In genomic region chr4:75700780-75701378, GRCm38 (mm10) we compare ENCODE assay signal across 24 mouse cellular contexts.
DNase-seq lines count a peak whose midpoint lies in the region; ATAC-seq and TF ChIP-seq lines count a peak whose summit lies in the region.
"Had no signal": no experiment of that assay in that cellular context is flagged by ENCODE, and none has a peak within 500 bp of the region (broad histone marks: within the 10 kb centered on the region; RNA-seq: fewer than 3 reads in every experiment).

No protein-coding gene starts in this region.

- peak; percentile 51 for ATAC-seq in forebrain, embryonic 12.5 days (ENCODE audit: low FRiP score)
- no peak; the same call in 1 of the 2 replicates for ATAC-seq in forebrain, embryonic 11.5 days (replicated peaks; ENCODE audit: low FRiP score)
- ATAC-seq in lung, postnatal 0 days = no peak
- 0 out of 2 replicates have a peak, but pooled peaks have one; percentile 27 for ATAC-seq in midbrain, embryonic 13.5 days
- ATAC-seq in midbrain, embryonic 14.5 days (ENCODE audit: low FRiP score, low TSS enrichment) = no peak
- ATAC-seq in forebrain, embryonic 15.5 days (replicated peaks) = peak; percentile 66; the same call in 1 of the 2 replicates
- ATAC-seq: CD4-positive, CD25-positive, alpha-beta regulatory T cell, adult 4 months had no signal

- no peak overlapping the region for H3K4me3 ChIP-seq in forebrain, embryonic 12.5 days (replicated peaks)
- no peak overlapping the region for H3K4me3 ChIP-seq in forebrain, embryonic 11.5 days (ENCODE audit: low read depth, low read length)
- H3K4me3 ChIP-seq in lung, postnatal 0 days (ENCODE audit: low read depth, low read length) = no peak overlapping the region
- no peak overlapping the region for H3K4me3 ChIP-seq in midbrain, embryonic 13.5 days (replicated peaks)
- H3K4me3 ChIP-seq in midbrain, embryonic 14.5 days (replicated peaks; ENCODE audit: low read depth, low read length) = no peak overlapping the region
- no peak overlapping the region for H3K4me3 ChIP-seq in forebrain, embryonic 15.5 days
- H3K4me3 ChIP-seq: embryonic facial prominence, embryonic 15.5 days; erythroblast, embryonic 14.5 days; gastrocnemius, adult 2 months; heart, embryonic 12.5 days; hindbrain, embryonic 10.5 days had no signal

- no peaks in the 10 kb centered on the region for H3K27me3 ChIP-seq in forebrain, embryonic 12.5 days
- H3K27me3 ChIP-seq in forebrain, embryonic 11.5 days (ENCODE audit: control insufficient read depth, insufficient read depth, low read length) = no peaks in the 10 kb centered on the region
- no peaks in the 10 kb centered on the region for H3K27me3 ChIP-seq in lung, postnatal 0 days (replicated peaks; ENCODE audit: insufficient read depth, low read length)
- no peaks in the 10 kb centered on the region for H3K27me3 ChIP-seq in midbrain, embryonic 13.5 days
- H3K27me3 ChIP-seq in midbrain, embryonic 14.5 days (ENCODE audit: control insufficient read depth, insufficient read depth, low read length) = no peaks in the 10 kb centered on the region
- H3K27me3 ChIP-seq in forebrain, embryonic 15.5 days = no peaks in the 10 kb centered on the region
- H3K27me3 ChIP-seq: embryonic facial prominence, embryonic 15.5 days; heart, embryonic 12.5 days had no signal

- peaks cover 4% of the 10 kb centered on the region; the same call in 1 of the 2 replicates for H3K4me1 ChIP-seq in forebrain, embryonic 12.5 days
- H3K4me1 ChIP-seq in forebrain, embryonic 11.5 days (replicated peaks; ENCODE audit: control insufficient read depth, insufficient read depth, low read length) = no peaks in the 10 kb centered on the region
- H3K4me1 ChIP-seq in lung, postnatal 0 days (ENCODE audit: insufficient read depth, low read depth, low read length) = no peaks in the 10 kb centered on the region
- H3K4me1 ChIP-seq in midbrain, embryonic 13.5 days (replicated peaks) = no peaks in the 10 kb centered on the region
- H3K4me1 ChIP-seq in midbrain, embryonic 14.5 days (ENCODE audit: control insufficient read depth, insufficient read depth, low read length) = no peaks in the 10 kb centered on the region
- peaks cover 8% of the 10 kb centered on the region; the same call in 1 of the 2 replicates for H3K4me1 ChIP-seq in forebrain, embryonic 15.5 days
- H3K4me1 ChIP-seq: embryonic facial prominence, embryonic 15.5 days; heart, embryonic 12.5 days; hindbrain, embryonic 10.5 days had no signal

- no peak for DNase-seq in forebrain, embryonic 11.5 days (ENCODE audit: low spot score)
- peak; percentile 9 for DNase-seq in lung, postnatal 0 days (ENCODE audit: low spot score)
- no peak for DNase-seq in lung, postnatal 4 days
- no peak for DNase-seq in midbrain, embryonic 14.5 days
- DNase-seq in left cerebral cortex, postnatal 4 days = no peak
- DNase-seq: adrenal gland, adult 8-10 months; adrenal gland, postnatal 36 days; B cell, adult 2 months; cerebellum, adult 11 months; cerebellum, adult 8-10 months; cerebellum, postnatal 14 days; embryo, embryonic 11 days; gastrocnemius, adult 2 months; gastrocnemius, postnatal 25 days had no signal

- intact Hi-C loops in left cerebral cortex, postnatal 4 days (cut with DNase I) = no loop called here

- H3K9ac ChIP-seq in forebrain, embryonic 12.5 days = no peak overlapping the region
- no peak overlapping the region for H3K9ac ChIP-seq in forebrain, embryonic 11.5 days (ENCODE audit: low read length)
- H3K9ac ChIP-seq in lung, postnatal 0 days (replicated peaks; ENCODE audit: low read depth) = no peak overlapping the region
- no peak overlapping the region for H3K9ac ChIP-seq in midbrain, embryonic 13.5 days (replicated peaks)
- no peak overlapping the region for H3K9ac ChIP-seq in midbrain, embryonic 14.5 days (replicated peaks; ENCODE audit: low read length)
- H3K9ac ChIP-seq in forebrain, embryonic 15.5 days (replicated peaks) = no peak overlapping the region
- H3K9ac ChIP-seq: embryonic facial prominence, embryonic 15.5 days; heart, embryonic 12.5 days; hindbrain, embryonic 14.5 days had no signal

- H3K9me3 ChIP-seq in forebrain, embryonic 12.5 days = no peaks in the 10 kb centered on the region
- H3K9me3 ChIP-seq in forebrain, embryonic 11.5 days (ENCODE audit: control insufficient read depth, low read length) = no peaks in the 10 kb centered on the region
- no peaks in the 10 kb centered on the region for H3K9me3 ChIP-seq in lung, postnatal 0 days (ENCODE audit: low read length)
- H3K9me3 ChIP-seq in midbrain, embryonic 13.5 days = no peaks in the 10 kb centered on the region
- H3K9me3 ChIP-seq in midbrain, embryonic 14.5 days (ENCODE audit: control insufficient read depth, low read length) = no peaks in the 10 kb centered on the region
- H3K9me3 ChIP-seq in forebrain, embryonic 15.5 days = no peaks in the 10 kb centered on the region
- H3K9me3 ChIP-seq: embryonic facial prominence, embryonic 15.5 days; G1E; heart, embryonic 12.5 days; hindbrain, embryonic 10.5 days had no signal

- no peaks in the 10 kb centered on the region for H3K36me3 ChIP-seq in forebrain, embryonic 12.5 days (replicated peaks)
- H3K36me3 ChIP-seq in forebrain, embryonic 11.5 days (ENCODE audit: control insufficient read depth, insufficient read depth, low read length) = no peaks in the 10 kb centered on the region
- H3K36me3 ChIP-seq in lung, postnatal 0 days (ENCODE audit: insufficient read depth, low read length) = no peaks in the 10 kb centered on the region
- no peaks in the 10 kb centered on the region for H3K36me3 ChIP-seq in midbrain, embryonic 13.5 days
- H3K36me3 ChIP-seq in midbrain, embryonic 14.5 days (ENCODE audit: control insufficient read depth, insufficient read depth, low read length) = no peaks in the 10 kb centered on the region
- H3K36me3 ChIP-seq in forebrain, embryonic 15.5 days = no peaks in the 10 kb centered on the region
- H3K36me3 ChIP-seq: embryonic facial prominence, embryonic 15.5 days; G1E; heart, embryonic 12.5 days; hindbrain, embryonic 10.5 days had no signal

- 46% methylated on average over 3 of the region's 3 CpGs for WGBS in forebrain, embryonic 12.5 days
- WGBS in forebrain, embryonic 11.5 days = 67% methylated on average over 3 of the region's 3 CpGs
- 40% methylated on average over 3 of the region's 3 CpGs for WGBS in lung, postnatal 0 days
- WGBS in midbrain, embryonic 13.5 days = 55% methylated on average over 3 of the region's 3 CpGs
- 56% methylated on average over 3 of the region's 3 CpGs for WGBS in midbrain, embryonic 14.5 days
- 31% methylated on average over 3 of the region's 3 CpGs for WGBS in forebrain, embryonic 15.5 days

- no peak for TF ChIP-seq CTCF in lung, postnatal 0 days (IDR thresholded peaks at IDR 0.05)

- TF ChIP-seq EP300 in lung, postnatal 0 days (IDR thresholded peaks at IDR 0.05) = no peak

- H3K4me2 ChIP-seq in forebrain, embryonic 12.5 days = no peak overlapping the region
- H3K4me2 ChIP-seq in forebrain, embryonic 11.5 days (ENCODE audit: low read depth, low read length, severe bottlenecking) = no peak overlapping the region
- no peak overlapping the region for H3K4me2 ChIP-seq in lung, postnatal 0 days (replicated peaks; ENCODE audit: low read depth, low read length)
- no peak overlapping the region for H3K4me2 ChIP-seq in midbrain, embryonic 13.5 days (replicated peaks)
- H3K4me2 ChIP-seq in midbrain, embryonic 14.5 days (ENCODE audit: low read length) = no peak overlapping the region
- no peak overlapping the region for H3K4me2 ChIP-seq in forebrain, embryonic 15.5 days (replicated peaks)
- H3K4me2 ChIP-seq: embryonic facial prominence, embryonic 15.5 days; heart, embryonic 12.5 days; hindbrain, embryonic 14.5 days had no signal

- H3K27ac ChIP-seq in forebrain, embryonic 12.5 days = no peak overlapping the region
- no peak overlapping the region for H3K27ac ChIP-seq in forebrain, embryonic 11.5 days (ENCODE audit: low read depth, low read length)
- H3K27ac ChIP-seq in lung, postnatal 0 days (ENCODE audit: low read length) = no peak overlapping the region
- H3K27ac ChIP-seq in midbrain, embryonic 13.5 days = no peak overlapping the region
- no peak overlapping the region for H3K27ac ChIP-seq in midbrain, embryonic 14.5 days (replicated peaks; ENCODE audit: low read depth, low read length)
- no peak overlapping the region for H3K27ac ChIP-seq in forebrain, embryonic 15.5 days (replicated peaks)
- H3K27ac ChIP-seq: embryonic facial prominence, embryonic 15.5 days; gastrocnemius, adult 2 months; hindbrain, embryonic 10.5 days; hindbrain, embryonic 14.5 days had no signal

Comparison
In these comparisons a context has a peak if more than half of its experiments do, and no peak if none do; other contexts are left out.
1. ATAC-seq: peak in forebrain, embryonic 12.5 days (single experiment), midbrain, embryonic 13.5 days (single experiment) and forebrain, embryonic 15.5 days (single experiment); none in forebrain, embryonic 11.5 days (single experiment), lung, postnatal 0 days (single experiment) and midbrain, embryonic 14.5 days (single experiment).